Mouse (Mus musculus): ENCODE data around the gene Med18. TPM values are rescaled to one million over a fixed set of nuclear protein-coding genes. Genes with fewer than 3 reads are reported as not detected.
"Not testable (repeated sequence)": the region's sequence is repeated elsewhere in the genome, so short reads cannot be mapped to it uniquely, and the experiment has no call there.

Med18 gene
- total and polyA plus RNA-seq, 3 experiments, result 13.4 to 32.9 TPM; not detected in 1

GRCm38 (mm10) chr4:132482956-132483608 lies 19.4 kb upstream of the Med18 start:
- Histone ChIP-seq H3K79me2 (ENCODE audit: control insufficient read depth, insufficient read depth, low read length, poor library complexity) (no peaks in the 10 kb centered on the region), H3K9me3 (replicated peaks; ENCODE audit: insufficient read depth, low read length) (no peaks in the 10 kb centered on the region), H3K27me3 (ENCODE audit: control insufficient read depth in 1 of 2, insufficient read depth in 2 of 2, low read length in 2 of 2) (no peaks in the 10 kb centered on the region; a peak in 1 of 4 replicates), H3K27ac (ENCODE audit: control insufficient read depth, low read depth, low read length) (no peak overlapping the region), H3K4me3 (ENCODE audit: control insufficient read depth in 1 of 2, insufficient read depth in 1 of 2, low read depth in 2 of 2, low read length in 2 of 2) (no peak overlapping the region), H3K9ac (ENCODE audit: control insufficient read depth, low read depth, low read length, poor library complexity, severe bottlenecking) (no peak overlapping the region), H3K36me3 (ENCODE audit: control insufficient read depth in 1 of 2, insufficient read depth in 2 of 2, low read length in 2 of 2) (no peaks in the 10 kb centered on the region), H3K4me1 (ENCODE audit: control insufficient read depth in 1 of 2, insufficient read depth in 2 of 2, low read length in 2 of 2) (no peaks in the 10 kb centered on the region)
- DNase-seq (ENCODE audit: low read depth, low spot score), result no peak
- TF ChIP-seq HCFC1 (IDR thresholded peaks at IDR 0.05; ENCODE audit: low read depth, low read length) (no peak), ZKSCAN1 (IDR thresholded peaks at IDR 0.05; ENCODE audit: low read depth, low read length) (no peak), CTCF (IDR thresholded peaks at IDR 0.05 in 2 of 3, conservative IDR thresholded peaks at IDR 0.05 in 1 of 3; ENCODE audit: control insufficient read depth in 1 of 3, insufficient read depth in 1 of 3, low read depth in 2 of 3, low read length in 3 of 3, poor library complexity in 1 of 3, severe bottlenecking in 1 of 3) (no peak), MYC (IDR thresholded peaks at IDR 0.05; ENCODE audit: low read depth, low read length) (no peak), MEF2A (IDR thresholded peaks at IDR 0.05; ENCODE audit: extremely low read depth, insufficient replicate concordance, low read depth, low read length, poor library complexity, severe bottlenecking) (no peak), TCF12 (IDR thresholded peaks at IDR 0.05; ENCODE audit: low read depth, low read length) (no peak), SMC3 (IDR thresholded peaks at IDR 0.05; ENCODE audit: low read depth, low read length) (no peak), ETS1 (IDR thresholded peaks at IDR 0.05; ENCODE audit: low read depth, low read length) (no peak), USF1 (IDR thresholded peaks at IDR 0.05; ENCODE audit: low read depth, low read length) (no peak), ELF1 (IDR thresholded peaks at IDR 0.05; ENCODE audit: low read depth, low read length) (no peak)

- H3K9me3 ChIP-seq (replicated peaks; ENCODE audit: insufficient read depth, low read length); H3K79me2 ChIP-seq (ENCODE audit: control insufficient read depth, insufficient read depth, low read length, poor library complexity): not testable (repeated sequence)
Measured at GRCm38 (mm10) chr4:132482104-132482503, 18.4 kb upstream of the Med18 start.

GRCm38 (mm10) chr4:132477833-132478232 lies 14.1 kb upstream of the Med18 start:
- no peaks in the 10 kb centered on the region; a peak in 1 of 4 replicates for H3K27me3 ChIP-seq (ENCODE audit: control insufficient read depth in 1 of 2, insufficient read depth in 2 of 2, low read length in 2 of 2)
- H3K27ac ChIP-seq (ENCODE audit: control insufficient read depth, low read depth, low read length), result no peak overlapping the region
- TF ChIP-seq USF1 (IDR thresholded peaks at IDR 0.05; ENCODE audit: low read depth, low read length), result no peak
- TF ChIP-seq MYB (IDR thresholded peaks at IDR 0.05; ENCODE audit: low read depth, low read length), result no peak
- TF ChIP-seq ZNF384 (IDR thresholded peaks at IDR 0.05; ENCODE audit: low read depth, low read length), result no peak
- no peak for TF ChIP-seq ZC3H11A (IDR thresholded peaks at IDR 0.05; ENCODE audit: low read depth, low read length)
- no peak for TF ChIP-seq ELF1 (IDR thresholded peaks at IDR 0.05; ENCODE audit: low read depth, low read length)
- no peak for TF ChIP-seq EP300 (IDR thresholded peaks at IDR 0.05; ENCODE audit: low read depth in 1 of 2, low read length in 2 of 2)
- no peak for TF ChIP-seq MYC (IDR thresholded peaks at IDR 0.05; ENCODE audit: low read depth, low read length)
- no peak for TF ChIP-seq BHLHE40 (IDR thresholded peaks at IDR 0.05; ENCODE audit: borderline replicate concordance, low read depth, low read length)
- no peak for TF ChIP-seq USF2 (IDR thresholded peaks at IDR 0.05; ENCODE audit: borderline replicate concordance in 1 of 2, insufficient read depth in 1 of 2, low read depth in 1 of 2, low read length in 2 of 2)
- no peak for TF ChIP-seq MEF2A (IDR thresholded peaks at IDR 0.05; ENCODE audit: extremely low read depth, insufficient replicate concordance, low read depth, low read length, poor library complexity, severe bottlenecking)
- DNase-seq (ENCODE audit: low read depth, low spot score), result no peak
- H3K4me3 ChIP-seq (ENCODE audit: control insufficient read depth in 1 of 2, insufficient read depth in 1 of 2, low read depth in 2 of 2, low read length in 2 of 2), result no peak overlapping the region
- H3K4me1 ChIP-seq (ENCODE audit: control insufficient read depth in 1 of 2, insufficient read depth in 2 of 2, low read length in 2 of 2), result no peaks in the 10 kb centered on the region
- H3K79me2 ChIP-seq (ENCODE audit: control insufficient read depth, insufficient read depth, low read length, poor library complexity), result no peaks in the 10 kb centered on the region
- no peak overlapping the region for H3K9ac ChIP-seq (ENCODE audit: control insufficient read depth, low read depth, low read length, poor library complexity, severe bottlenecking)
- no peaks in the 10 kb centered on the region for H3K9me3 ChIP-seq (replicated peaks; ENCODE audit: insufficient read depth, low read length)
- no peaks in the 10 kb centered on the region for H3K36me3 ChIP-seq (ENCODE audit: control insufficient read depth in 1 of 2, insufficient read depth in 2 of 2, low read length in 2 of 2)

More at GRCm38 (mm10) chr4:132482104-132482503, 18.4 kb upstream of the Med18 start:
- not testable (repeated sequence) for H3K4me3 ChIP-seq (ENCODE audit: control insufficient read depth in 1 of 2, insufficient read depth in 1 of 2, low read depth in 2 of 2, low read length in 2 of 2); H3K27ac ChIP-seq (ENCODE audit: control insufficient read depth, low read depth, low read length); H3K27me3 ChIP-seq (ENCODE audit: control insufficient read depth in 1 of 2, insufficient read depth in 2 of 2, low read length in 2 of 2); DNase-seq (ENCODE audit: low read depth, low spot score); H3K36me3 ChIP-seq (ENCODE audit: control insufficient read depth in 1 of 2, insufficient read depth in 2 of 2, low read length in 2 of 2); H3K4me1 ChIP-seq (ENCODE audit: control insufficient read depth in 1 of 2, insufficient read depth in 2 of 2, low read length in 2 of 2); H3K9ac ChIP-seq (ENCODE audit: control insufficient read depth, low read depth, low read length, poor library complexity, severe bottlenecking)
- peak; percentile 71 for TF ChIP-seq ZNF384 (IDR thresholded peaks at IDR 0.05; ENCODE audit: low read depth, low read length)
